Mouse (Mus musculus): ENCODE measurements around the gene Prkcz. TPM values are rescaled to one million over a fixed set of nuclear protein-coding genes. Genes with fewer than 3 reads are reported as not detected.

The Prkcz gene
- polyA plus RNA-seq, 1 experiment = 33.3 TPM

DNA sequence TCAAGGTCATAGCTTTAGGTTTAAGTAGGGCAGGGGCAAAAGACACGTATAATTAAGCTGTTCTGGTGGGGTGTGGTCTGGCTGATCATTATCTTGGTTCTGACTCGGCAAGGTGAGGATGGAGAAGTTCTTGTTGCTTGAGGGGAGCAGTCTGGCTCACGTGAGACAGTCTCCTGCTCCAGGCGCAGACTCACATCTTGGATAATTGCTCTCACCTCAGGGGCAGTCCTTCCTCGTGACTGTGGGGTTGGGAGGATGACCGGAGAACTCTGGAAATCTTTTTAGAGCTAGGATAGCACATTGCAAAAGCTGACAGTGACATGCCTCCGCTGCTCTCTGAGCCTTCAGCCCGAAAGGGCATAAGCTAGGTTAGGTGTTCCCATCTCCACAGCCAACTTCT lies 36.6 kb downstream of the Prkcz start:
- no peaks in the 10 kb centered on the region for H3K36me3 ChIP-seq (ENCODE audit: control insufficient read depth, insufficient read depth, low read length, poor library complexity, severe bottlenecking)
- no peak overlapping the region for H3K4me3 ChIP-seq (ENCODE audit: low read depth, low read length)
- no peak overlapping the region for H3K27ac ChIP-seq (ENCODE audit: insufficient read depth, low read length)
- H3K9me3 ChIP-seq (replicated peaks; ENCODE audit: control insufficient read depth, insufficient read depth, low read length, poor library complexity, severe bottlenecking) = no peaks in the 10 kb centered on the region
- H3K9ac ChIP-seq (ENCODE audit: low read depth, poor library complexity, severe bottlenecking) = no peak overlapping the region
- H3K4me1 ChIP-seq (ENCODE audit: control insufficient read depth, insufficient read depth, low read length) = peaks cover 2% of the 10 kb centered on the region
- no peaks in the 10 kb centered on the region for H3K27me3 ChIP-seq (ENCODE audit: control insufficient read depth, insufficient read depth, low read length, poor library complexity, severe bottlenecking)
- no peak for TF ChIP-seq CTCF (IDR thresholded peaks at IDR 0.05; ENCODE audit: low read depth, low read length)
- no peak for TF ChIP-seq POLR2A (IDR thresholded peaks at IDR 0.05; ENCODE audit: insufficient read depth, low read length)
- no peak for TF ChIP-seq EP300 (IDR thresholded peaks at IDR 0.05; ENCODE audit: insufficient read depth, low read depth, low read length)

DNA sequence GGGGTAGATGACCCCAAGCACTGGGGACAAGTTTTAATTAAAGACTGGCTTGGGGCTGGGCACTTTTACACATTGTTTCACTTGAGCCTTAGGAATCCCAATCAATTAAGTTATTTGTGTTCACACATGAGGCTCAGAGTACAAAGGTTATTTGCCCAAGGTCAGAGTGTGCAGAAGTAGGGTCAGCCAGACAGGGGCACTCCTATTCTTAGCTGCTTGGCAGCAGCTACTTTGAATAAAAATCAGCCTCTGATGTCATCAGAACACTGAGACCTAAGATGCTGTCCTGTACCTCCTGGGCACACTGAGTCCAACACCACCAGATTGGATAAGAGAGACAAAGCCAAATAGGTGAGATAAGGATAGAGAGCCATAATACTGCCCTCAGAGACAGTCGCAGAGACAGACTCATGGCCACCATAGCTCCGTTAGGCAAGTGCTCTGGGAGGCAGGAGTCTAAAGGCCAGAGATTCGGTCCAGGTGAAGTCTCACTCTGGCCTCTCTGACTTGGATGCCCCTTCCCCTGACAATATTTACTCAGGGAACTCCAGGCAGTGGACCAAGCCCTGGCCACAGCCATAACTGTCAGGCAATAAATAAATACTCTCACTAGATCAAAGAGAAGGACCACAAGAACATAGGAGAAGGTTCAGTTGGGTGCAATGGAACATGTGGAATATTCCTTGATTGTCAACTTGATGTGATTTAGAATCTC lies 37.9 kb downstream of the Prkcz start:
- no peak overlapping the region for H3K27ac ChIP-seq (ENCODE audit: insufficient read depth, low read length)
- H3K36me3 ChIP-seq (ENCODE audit: control insufficient read depth, insufficient read depth, low read length, poor library complexity, severe bottlenecking) = no peaks in the 10 kb centered on the region
- H3K4me1 ChIP-seq (ENCODE audit: control insufficient read depth, insufficient read depth, low read length) = peaks cover 3% of the 10 kb centered on the region
- no peaks in the 10 kb centered on the region for H3K27me3 ChIP-seq (ENCODE audit: control insufficient read depth, insufficient read depth, low read length, poor library complexity, severe bottlenecking)
- H3K4me3 ChIP-seq (ENCODE audit: low read depth, low read length) = no peak overlapping the region
- no peaks in the 10 kb centered on the region for H3K9me3 ChIP-seq (replicated peaks; ENCODE audit: control insufficient read depth, insufficient read depth, low read length, poor library complexity, severe bottlenecking)
- no peak overlapping the region for H3K9ac ChIP-seq (ENCODE audit: low read depth, poor library complexity, severe bottlenecking)
- TF ChIP-seq CTCF (IDR thresholded peaks at IDR 0.05; ENCODE audit: low read depth, low read length) = no peak
- TF ChIP-seq EP300 (IDR thresholded peaks at IDR 0.05; ENCODE audit: insufficient read depth, low read depth, low read length) = no peak
- TF ChIP-seq POLR2A (IDR thresholded peaks at IDR 0.05; ENCODE audit: insufficient read depth, low read length) = no peak

DNA sequence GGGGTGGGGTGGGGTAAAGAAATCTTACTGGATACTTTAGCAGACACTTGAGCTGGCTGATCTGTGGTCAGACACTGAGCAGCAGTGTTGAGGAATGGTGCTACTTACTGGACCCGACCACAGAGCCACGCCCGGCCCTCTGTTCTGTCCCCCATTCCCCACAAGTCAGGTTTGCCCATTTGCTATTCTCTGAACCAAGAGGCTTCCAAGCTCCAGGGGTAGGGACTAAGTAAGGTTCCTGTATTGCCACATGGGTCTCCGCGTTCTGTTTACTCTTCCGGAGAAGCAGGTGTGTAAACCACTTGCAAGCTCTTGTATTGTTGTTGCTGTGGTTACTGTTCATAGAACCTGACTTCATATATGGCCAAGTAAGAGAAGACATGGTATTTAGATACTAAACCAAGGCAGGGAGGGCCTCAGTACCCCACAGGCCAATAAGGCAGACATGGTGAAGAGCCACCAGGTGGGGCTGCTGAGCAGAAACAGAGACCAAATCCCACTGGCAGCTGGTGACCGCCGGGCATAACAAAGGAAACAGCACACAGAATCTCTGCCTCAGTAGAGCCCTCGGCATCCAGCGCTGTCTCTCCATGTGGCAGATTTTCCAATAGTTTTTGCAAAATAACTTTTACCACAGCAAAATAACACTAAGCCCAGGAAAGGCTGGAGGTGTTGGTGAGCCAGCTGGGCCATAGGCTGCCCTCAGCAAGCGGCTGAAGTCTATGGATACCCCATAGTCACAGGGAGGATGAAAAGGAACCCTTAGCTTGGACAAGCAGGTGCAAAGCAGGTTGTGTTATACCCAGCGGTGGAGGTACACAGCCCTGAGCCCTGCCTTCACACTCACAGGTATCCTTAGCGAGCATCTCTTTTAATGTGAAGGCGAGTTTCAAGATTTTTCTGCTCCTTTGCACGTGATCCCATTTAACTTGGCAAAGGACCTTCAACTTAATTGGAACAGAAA lies 40.6 kb downstream of the Prkcz start:
- H3K4me1 ChIP-seq (ENCODE audit: control insufficient read depth, insufficient read depth, low read length) = peaks cover 3% of the 10 kb centered on the region
- no peak overlapping the region for H3K27ac ChIP-seq (ENCODE audit: insufficient read depth, low read length)
- H3K36me3 ChIP-seq (ENCODE audit: control insufficient read depth, insufficient read depth, low read length, poor library complexity, severe bottlenecking) = no peaks in the 10 kb centered on the region
- TF ChIP-seq POLR2A (IDR thresholded peaks at IDR 0.05; ENCODE audit: insufficient read depth, low read length) = no peak
- TF ChIP-seq CTCF (IDR thresholded peaks at IDR 0.05; ENCODE audit: low read depth, low read length) = peak; percentile 88
- no peaks in the 10 kb centered on the region for H3K27me3 ChIP-seq (ENCODE audit: control insufficient read depth, insufficient read depth, low read length, poor library complexity, severe bottlenecking)
- no peaks in the 10 kb centered on the region for H3K9me3 ChIP-seq (replicated peaks; ENCODE audit: control insufficient read depth, insufficient read depth, low read length, poor library complexity, severe bottlenecking)
- no peak overlapping the region for H3K9ac ChIP-seq (ENCODE audit: low read depth, poor library complexity, severe bottlenecking)
- H3K4me3 ChIP-seq (ENCODE audit: low read depth, low read length) = no peak overlapping the region

DNA sequence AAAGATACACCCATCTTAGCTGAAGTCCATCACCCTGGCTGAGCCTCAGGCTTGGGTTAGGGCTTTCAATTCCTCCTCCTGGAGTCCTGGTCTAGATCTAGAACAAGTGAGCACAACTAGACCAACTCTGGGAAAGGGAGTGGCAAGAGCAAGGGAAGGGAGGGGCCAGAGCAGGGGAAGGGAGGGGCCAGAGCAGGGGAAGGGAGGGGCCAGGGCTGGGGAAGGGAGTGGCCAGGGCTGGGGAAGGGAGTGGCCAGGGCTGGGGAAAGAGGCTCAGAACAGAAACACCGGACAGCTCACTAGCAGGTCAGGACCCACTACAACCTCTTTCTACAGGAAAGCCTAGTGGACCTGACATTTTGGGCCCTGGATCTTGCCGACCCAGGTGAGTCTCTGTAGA lies 42.9 kb downstream of the Prkcz start:
- TF ChIP-seq CTCF (IDR thresholded peaks at IDR 0.05; ENCODE audit: low read depth, low read length) = no peak
- TF ChIP-seq POLR2A (IDR thresholded peaks at IDR 0.05; ENCODE audit: insufficient read depth, low read length) = no peak
- TF ChIP-seq EP300 (IDR thresholded peaks at IDR 0.05; ENCODE audit: insufficient read depth, low read depth, low read length) = no peak
- H3K4me3 ChIP-seq (ENCODE audit: low read depth, low read length) = 0 out of 2 replicates have a peak overlapping the region, but pooled peaks have one; percentile 16
- H3K9ac ChIP-seq (ENCODE audit: low read depth, poor library complexity, severe bottlenecking) = no peak overlapping the region
- no peak overlapping the region for H3K27ac ChIP-seq (ENCODE audit: insufficient read depth, low read length)
- no peaks in the 10 kb centered on the region for H3K36me3 ChIP-seq (ENCODE audit: control insufficient read depth, insufficient read depth, low read length, poor library complexity, severe bottlenecking)
- H3K4me1 ChIP-seq (ENCODE audit: control insufficient read depth, insufficient read depth, low read length) = peaks cover 3% of the 10 kb centered on the region
- no peaks in the 10 kb centered on the region for H3K27me3 ChIP-seq (ENCODE audit: control insufficient read depth, insufficient read depth, low read length, poor library complexity, severe bottlenecking)
- no peaks in the 10 kb centered on the region for H3K9me3 ChIP-seq (replicated peaks; ENCODE audit: control insufficient read depth, insufficient read depth, low read length, poor library complexity, severe bottlenecking)

DNA sequence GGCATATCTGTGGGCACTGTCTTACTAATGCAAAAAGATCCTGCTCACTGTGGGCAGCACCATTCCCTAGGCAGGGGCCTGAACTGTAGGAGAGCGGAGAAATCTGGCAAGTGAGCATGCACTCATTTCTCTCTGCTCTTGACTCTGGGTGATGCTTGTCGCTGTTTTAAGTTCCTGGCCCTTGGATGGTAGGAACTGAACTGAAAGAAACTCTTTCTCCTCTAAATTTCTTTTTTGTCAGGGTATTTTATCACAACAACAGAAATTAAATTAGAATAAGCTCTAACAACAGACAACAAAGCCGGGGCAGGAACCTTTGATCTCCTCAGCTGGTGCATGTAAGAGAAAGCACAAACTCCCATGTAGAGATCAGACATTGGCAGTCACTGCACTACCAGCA lies 46.1 kb downstream of the Prkcz start:
- no peak for TF ChIP-seq POLR2A (IDR thresholded peaks at IDR 0.05; ENCODE audit: insufficient read depth, low read length)
- TF ChIP-seq EP300 (IDR thresholded peaks at IDR 0.05; ENCODE audit: insufficient read depth, low read depth, low read length) = no peak
- TF ChIP-seq CTCF (IDR thresholded peaks at IDR 0.05; ENCODE audit: low read depth, low read length) = no peak
- no peaks in the 10 kb centered on the region for H3K9me3 ChIP-seq (replicated peaks; ENCODE audit: control insufficient read depth, insufficient read depth, low read length, poor library complexity, severe bottlenecking)
- no peak overlapping the region for H3K9ac ChIP-seq (ENCODE audit: low read depth, poor library complexity, severe bottlenecking)
- H3K27ac ChIP-seq (ENCODE audit: insufficient read depth, low read length) = no peak overlapping the region
- H3K4me1 ChIP-seq (ENCODE audit: control insufficient read depth, insufficient read depth, low read length) = peaks cover 3% of the 10 kb centered on the region
- H3K4me3 ChIP-seq (ENCODE audit: low read depth, low read length) = no peak overlapping the region
- H3K36me3 ChIP-seq (ENCODE audit: control insufficient read depth, insufficient read depth, low read length, poor library complexity, severe bottlenecking) = no peaks in the 10 kb centered on the region
- no peaks in the 10 kb centered on the region for H3K27me3 ChIP-seq (ENCODE audit: control insufficient read depth, insufficient read depth, low read length, poor library complexity, severe bottlenecking)

DNA sequence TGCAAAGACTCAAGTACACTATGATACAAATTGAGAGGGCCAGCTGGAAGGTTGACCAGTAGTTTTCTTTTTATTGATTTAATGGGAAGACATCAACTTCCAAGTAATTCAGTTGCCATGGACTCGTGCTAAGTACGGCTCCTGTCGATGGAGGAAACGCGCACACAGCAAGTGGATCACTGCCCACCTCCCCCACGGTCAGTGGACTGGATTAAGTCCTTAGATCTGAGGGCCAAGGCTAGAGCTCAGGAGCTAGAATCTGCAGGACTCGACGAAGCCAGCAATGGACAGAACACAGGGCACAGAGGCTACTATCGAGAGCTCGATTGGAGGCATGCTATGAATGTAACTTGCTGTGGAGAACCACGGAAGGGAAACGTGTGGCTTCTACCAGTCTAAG lies 52.5 kb downstream of the Prkcz start:
- no peak overlapping the region for H3K4me3 ChIP-seq (ENCODE audit: low read depth, low read length)
- no peaks in the 10 kb centered on the region for H3K36me3 ChIP-seq (ENCODE audit: control insufficient read depth, insufficient read depth, low read length, poor library complexity, severe bottlenecking)
- no peaks in the 10 kb centered on the region for H3K27me3 ChIP-seq (ENCODE audit: control insufficient read depth, insufficient read depth, low read length, poor library complexity, severe bottlenecking)
- H3K4me1 ChIP-seq (ENCODE audit: control insufficient read depth, insufficient read depth, low read length) = no peaks in the 10 kb centered on the region
- H3K9ac ChIP-seq (ENCODE audit: low read depth, poor library complexity, severe bottlenecking) = no peak overlapping the region
- no peak for TF ChIP-seq CTCF (IDR thresholded peaks at IDR 0.05; ENCODE audit: low read depth, low read length)
- no peak overlapping the region for H3K27ac ChIP-seq (ENCODE audit: insufficient read depth, low read length)
- H3K9me3 ChIP-seq (replicated peaks; ENCODE audit: control insufficient read depth, insufficient read depth, low read length, poor library complexity, severe bottlenecking) = no peaks in the 10 kb centered on the region
